Mouse (Mus musculus) limb, embryonic 13.5 days (tissue): ENCODE results near the gene Tmem8. TPM values are rescaled to one million over a fixed set of nuclear protein-coding genes. Genes with fewer than 3 reads are reported as not detected.

Experiments
- ATAC-seq: fragments of 200-750 bp; cut with Nextera tagmentation; 2 replicates; pipeline ENCODE4 v1.8.0; 2017; ENCODE audit warnings: low read depth, moderate number of reproducible peaks, moderate TSS enrichment; ENCODE audit not compliant: low FRiP score
- H3K27ac ChIP-seq: fragments of 300-500 bp; sonication (generic); 2 replicates; pipeline ENCODE4 v1.5.1; 2015; ENCODE audit warnings: inconsistent platforms, mild to moderate bottlenecking, moderate library complexity
- H3K27me3 ChIP-seq: fragments of 300-500 bp; sonication (generic); 2 replicates; pipeline ENCODE4 v1.6.1; 2015; ENCODE audit warnings: mild to moderate bottlenecking, inconsistent platforms
- H3K36me3 ChIP-seq: fragments of 300-500 bp; sonication (generic); 2 replicates; pipeline ENCODE4 v1.6.1; 2015; ENCODE audit warnings: inconsistent platforms, mild to moderate bottlenecking, moderate library complexity
- H3K4me1 ChIP-seq: fragments of 300-500 bp; sonication (generic); 2 replicates; pipeline ENCODE4 v1.6.1; 2015; ENCODE audit warnings: inconsistent platforms
- H3K4me2 ChIP-seq: fragments of 300-500 bp; sonication (generic); replicated peaks from 2 replicates; pipeline ENCODE4 v1.6.1; 2015; ENCODE audit warnings: inconsistent platforms, mild to moderate bottlenecking, moderate library complexity
- H3K4me3 ChIP-seq: fragments of 300-500 bp; sonication (generic); 2 replicates; pipeline ENCODE4 v1.5.1; 2015; ENCODE audit warnings: moderate library complexity, mild to moderate bottlenecking, inconsistent platforms
- H3K9ac ChIP-seq: fragments of 300-500 bp; sonication (generic); 2 replicates; pipeline ENCODE4 v1.6.1; 2015; ENCODE audit warnings: mild to moderate bottlenecking, inconsistent platforms
- H3K9me3 ChIP-seq: fragments of 300-500 bp; sonication (generic); 2 replicates; pipeline ENCODE4 v1.6.1; 2016; ENCODE audit warnings: inconsistent platforms
- WGBS: fragments of 180-500 bp; shearing (Covaris S2); methylation state at CpG from one replicate; pipeline ENCODE4 v1.1.7; 2015; 5-methylcytosine and 5-hydroxymethylcytosine counted together
- polyA plus RNA-seq: library from polyadenylated mRNA; unstranded; fragments of >200 nt; fragmentation: Nextera tagmentation; extraction: Ambion mirVana; gene quantifications from 2 replicates; pipeline ENCODE4 v1.2.1, GENCODE M21; 2015

Tmem8 gene
- polyA plus RNA-seq, 1 experiment from 2014 or later = 0.97 TPM

- Histone ChIP-seq H3K9me3 (no peaks in the 10 kb centered on the region), H3K4me1 (no peaks in the 10 kb centered on the region), H3K4me3 (no peak overlapping the region), H3K27me3 (no peaks in the 10 kb centered on the region), H3K27ac (no peak overlapping the region), H3K9ac (no peak overlapping the region), H3K36me3 (peaks cover 28% of the 10 kb centered on the region), H3K4me2 (no peak overlapping the region)
- 90% methylated on average over 2 of the region's 2 CpGs for WGBS
- no peak for ATAC-seq
Measured at GRCm38 (mm10) chr17:26168039-26168438, 54.9 kb downstream of the Tmem8 start.

Other genes with a start within 250 kb of the Tmem8 start
- gene Mcrip2, start 244.5 kb upstream of the Tmem8 start, polyA plus RNA-seq = 9.8 and 12.2 TPM in 2 replicates
- gene Mettl26, start 238.2 kb upstream of the Tmem8 start, polyA plus RNA-seq = 56.1 and 56.2 TPM in 2 replicates
- 0.41 and 0.57 TPM in 2 replicates for gene Wfikkn1, start 232.4 kb upstream of the Tmem8 start, polyA plus RNA-seq
- 33.4 and 37.6 TPM in 2 replicates for gene Rab40c, start 193.6 kb upstream of the Tmem8 start, polyA plus RNA-seq
- gene Pigq, start 168.4 kb upstream of the Tmem8 start, polyA plus RNA-seq = 50.2 and 50.5 TPM in 2 replicates
- gene Nhlrc4, start 168.3 kb upstream of the Tmem8 start, polyA plus RNA-seq = not detected in 2 replicates
- gene A930017K11Rik, start 160.7 kb upstream of the Tmem8 start, polyA plus RNA-seq = 0.19 and 0.31 TPM in 2 replicates
- 24.8 and 25.4 TPM in 2 replicates for gene Capn15, start 127.5 kb upstream of the Tmem8 start, polyA plus RNA-seq
- 19.5 and 20.5 TPM in 2 replicates for gene Rab11fip3, start 43.7 kb upstream of the Tmem8 start, polyA plus RNA-seq
- 35.3 and 36.2 TPM in 2 replicates for gene Decr2, start 23.0 kb upstream of the Tmem8 start, polyA plus RNA-seq
- 125 and 135 TPM in 2 replicates for gene Nme4, start 17.7 kb upstream of the Tmem8 start, polyA plus RNA-seq
- gene Mrpl28, start 10.2 kb downstream of the Tmem8 start, polyA plus RNA-seq = 193 and 199 TPM in 2 replicates
- 11.3 and 12.1 TPM in 2 replicates for gene Axin1, start 25.4 kb downstream of the Tmem8 start, polyA plus RNA-seq
- 0.25 and 0.91 TPM in 2 replicates for gene Pdia2, start 85.8 kb downstream of the Tmem8 start, polyA plus RNA-seq
- 7.0 and 7.8 TPM in 2 replicates for gene Rgs11, start 89.7 kb downstream of the Tmem8 start, polyA plus RNA-seq
- 7.1 and 8.1 TPM in 2 replicates for gene Arhgdig, start 94.5 kb downstream of the Tmem8 start, polyA plus RNA-seq
- gene Fam234a, start 130.9 kb downstream of the Tmem8 start, polyA plus RNA-seq = 44.0 and 44.7 TPM in 2 replicates
- gene Luc7l, start 139.6 kb downstream of the Tmem8 start, polyA plus RNA-seq = 127 and 129 TPM in 2 replicates